Mouse (Mus musculus) limb, embryonic 12.5 days (tissue): ENCODE data around the gene Ddx17. TPM values are rescaled to one million over a fixed set of nuclear protein-coding genes. Genes with fewer than 3 reads are reported as not detected.

ENCODE experiments used
- ATAC-seq: fragments of 200-750 bp; cut with Nextera tagmentation; 2 replicates; pipeline ENCODE4 v1.8.0; 2017; ENCODE audit warnings: low read depth, moderate TSS enrichment; ENCODE audit not compliant: insufficient number of reproducible peaks, insufficient read depth, low FRiP score, low TSS enrichment
- H3K27ac ChIP-seq: fragments of 300-500 bp; sonication (generic); 2 replicates; pipeline ENCODE4 v1.5.1; 2016; ENCODE audit warnings: mild to moderate bottlenecking, moderate library complexity
- H3K27me3 ChIP-seq: fragments of 300-500 bp; sonication (generic); 2 replicates; pipeline ENCODE4 v1.6.1; 2016; ENCODE audit warnings: mild to moderate bottlenecking, moderate library complexity
- H3K36me3 ChIP-seq: fragments of 300-500 bp; sonication (generic); 2 replicates; pipeline ENCODE4 v1.6.1; 2016; ENCODE audit warnings: mild to moderate bottlenecking, moderate library complexity
- H3K4me1 ChIP-seq: fragments of 300-500 bp; sonication (generic); replicated peaks from 2 replicates; pipeline ENCODE4 v1.6.1; 2016
- H3K4me2 ChIP-seq: fragments of 300-500 bp; sonication (generic); 2 replicates; pipeline ENCODE4 v1.6.1; 2016; ENCODE audit warnings: mild to moderate bottlenecking, moderate library complexity
- H3K4me3 ChIP-seq: fragments of 300-500 bp; sonication (generic); replicated peaks from 2 replicates; pipeline ENCODE4 v1.5.1; 2016; ENCODE audit warnings: mild to moderate bottlenecking
- H3K9ac ChIP-seq: fragments of 300-500 bp; sonication (generic); replicated peaks from 2 replicates; pipeline ENCODE4 v1.6.1; 2016; ENCODE audit warnings: mild to moderate bottlenecking, moderate library complexity
- H3K9me3 ChIP-seq: fragments of 300-500 bp; sonication (generic); 2 replicates; pipeline ENCODE4 v1.6.1; 2016; ENCODE audit warnings: mild to moderate bottlenecking, moderate library complexity
- WGBS: fragments of 180-500 bp; shearing (Covaris S2); methylation state at CpG from one replicate; pipeline ENCODE4 v1.1.7; 2016; 5-methylcytosine and 5-hydroxymethylcytosine counted together
- polyA plus RNA-seq: library from polyadenylated mRNA; unstranded; fragments of >200 nt; fragmentation: Nextera tagmentation; extraction: Ambion mirVana; gene quantifications from 2 replicates; pipeline ENCODE4 v1.2.1, GENCODE M21; 2016

Gene Ddx17
- polyA plus RNA-seq = 67.4 and 68.6 TPM in 2 replicates

GRCm38 (mm10) chr15:79546410-79547288 lies at the start of gene Ddx17:
TSS of gene Ddx17 (minus strand) at chr15:79546741.
- Histone ChIP-seq H3K36me3 (peaks cover 28% of the 10 kb centered on the region), H3K9me3 (no peaks in the 10 kb centered on the region), H3K4me3 (peak within 1 kb of the TSS; percentile 85), H3K27ac (peak within 1 kb of the TSS; percentile 97), H3K9ac (peak within 1 kb of the TSS; percentile 98), H3K4me2 (peak within 1 kb of the TSS; percentile 78), H3K4me1 (peaks cover 13% of the 10 kb centered on the region), H3K27me3 (no peaks in the 10 kb centered on the region; the same call in 1 of the 2 replicates)
- ATAC-seq = peak; percentile 97
- WGBS = 2% methylated on average over 84 of the region's 84 CpGs

GRCm38 (mm10) chr15:79581581-79581980 lies 35.0 kb upstream of the Ddx17 start:
- H3K4me3 ChIP-seq = no peak overlapping the region
- no peak for ATAC-seq
- no peak overlapping the region for H3K9ac ChIP-seq
- no peaks in the 10 kb centered on the region for H3K36me3 ChIP-seq
- H3K27ac ChIP-seq = no peak overlapping the region
- 71% methylated on average over 1 of the region's 1 CpGs for WGBS
- H3K9me3 ChIP-seq = no peaks in the 10 kb centered on the region
- no peak overlapping the region for H3K4me2 ChIP-seq
- no peaks in the 10 kb centered on the region for H3K27me3 ChIP-seq
- H3K4me1 ChIP-seq = no peaks in the 10 kb centered on the region

GRCm38 (mm10) chr15:79577671-79578426 lies 31.3 kb upstream of the Ddx17 start:
- no peaks in the 10 kb centered on the region for H3K36me3 ChIP-seq
- no peak overlapping the region for H3K4me2 ChIP-seq
- no peak overlapping the region for H3K4me3 ChIP-seq
- WGBS = 72% methylated on average over 6 of the region's 6 CpGs
- no peaks in the 10 kb centered on the region for H3K9me3 ChIP-seq
- H3K27me3 ChIP-seq = no peaks in the 10 kb centered on the region
- ATAC-seq = no peak
- H3K27ac ChIP-seq = no peak overlapping the region
- H3K9ac ChIP-seq = no peak overlapping the region
- no peaks in the 10 kb centered on the region for H3K4me1 ChIP-seq

- no peaks in the 10 kb centered on the region for H3K9me3 ChIP-seq
- 92% methylated on average over 2 of the region's 2 CpGs for WGBS
- H3K27me3 ChIP-seq = no peaks in the 10 kb centered on the region
- ATAC-seq = no peak
- no peak overlapping the region for H3K9ac ChIP-seq
- no peak overlapping the region for H3K4me2 ChIP-seq
- no peak overlapping the region for H3K4me3 ChIP-seq
- H3K4me1 ChIP-seq = no peaks in the 10 kb centered on the region
- H3K36me3 ChIP-seq = no peaks in the 10 kb centered on the region
- H3K27ac ChIP-seq = no peak overlapping the region
Measured at GRCm38 (mm10) chr15:79576947-79577346, 30.4 kb upstream of the Ddx17 start.

- no peaks in the 10 kb centered on the region for H3K9me3 ChIP-seq
- no peaks in the 10 kb centered on the region for H3K4me1 ChIP-seq
- no peaks in the 10 kb centered on the region for H3K27me3 ChIP-seq
- H3K27ac ChIP-seq = no peak overlapping the region
- no peaks in the 10 kb centered on the region for H3K36me3 ChIP-seq
- WGBS = 64% methylated on average over 1 of the region's 1 CpGs
- no peak overlapping the region for H3K9ac ChIP-seq
- H3K4me3 ChIP-seq = no peak overlapping the region
- no peak overlapping the region for H3K4me2 ChIP-seq
- ATAC-seq = no peak
Measured at GRCm38 (mm10) chr15:79575543-79576222, 29.1 kb upstream of the Ddx17 start.

- no peak overlapping the region for H3K4me3 ChIP-seq
- no peaks in the 10 kb centered on the region for H3K27me3 ChIP-seq
- ATAC-seq = no peak
- H3K27ac ChIP-seq = no peak overlapping the region
- H3K4me2 ChIP-seq = no peak overlapping the region
- H3K9me3 ChIP-seq = no peaks in the 10 kb centered on the region
- no peak overlapping the region for H3K9ac ChIP-seq
- H3K36me3 ChIP-seq = no peaks in the 10 kb centered on the region
- no peaks in the 10 kb centered on the region for H3K4me1 ChIP-seq
- 86% methylated on average over 9 of the region's 9 CpGs for WGBS
Measured at GRCm38 (mm10) chr15:79562417-79562816, 15.9 kb upstream of the Ddx17 start.

GRCm38 (mm10) chr15:79559649-79560048 lies 13.1 kb upstream of the Ddx17 start:
- no peaks in the 10 kb centered on the region for H3K9me3 ChIP-seq
- no peak overlapping the region for H3K4me3 ChIP-seq
- no peak overlapping the region for H3K27ac ChIP-seq
- no peaks in the 10 kb centered on the region for H3K27me3 ChIP-seq
- no peak for ATAC-seq
- 67% methylated on average over 3 of the region's 3 CpGs for WGBS
- no peak overlapping the region for H3K4me2 ChIP-seq
- no peak overlapping the region for H3K9ac ChIP-seq
- H3K4me1 ChIP-seq = no peaks in the 10 kb centered on the region
- no peaks in the 10 kb centered on the region for H3K36me3 ChIP-seq

- Histone ChIP-seq H3K4me2 (no peak overlapping the region), H3K9ac (no peak overlapping the region), H3K36me3 (no peaks in the 10 kb centered on the region), H3K4me3 (no peak overlapping the region), H3K27me3 (no peaks in the 10 kb centered on the region; the same call in none of the 2 replicates), H3K27ac (no peak overlapping the region), H3K9me3 (no peaks in the 10 kb centered on the region), H3K4me1 (no peaks in the 10 kb centered on the region)
- 81% methylated on average over 5 of the region's 5 CpGs for WGBS
- ATAC-seq = no peak
Measured at GRCm38 (mm10) chr15:79552566-79552965, 6.0 kb upstream of the Ddx17 start.

GRCm38 (mm10) chr15:79548226-79548625 lies 1.7 kb upstream of the Ddx17 start:
- H3K4me1 ChIP-seq = peaks cover 13% of the 10 kb centered on the region
- 94% methylated on average over 2 of the region's 2 CpGs for WGBS
- H3K9me3 ChIP-seq = no peaks in the 10 kb centered on the region
- H3K27me3 ChIP-seq = no peaks in the 10 kb centered on the region; the same call in 1 of the 2 replicates
- H3K4me2 ChIP-seq = no peak overlapping the region
- peaks cover 12% of the 10 kb centered on the region for H3K36me3 ChIP-seq
- no peak overlapping the region for H3K27ac ChIP-seq
- no peak overlapping the region for H3K9ac ChIP-seq
- ATAC-seq = no peak
- no peak overlapping the region for H3K4me3 ChIP-seq

GRCm38 (mm10) chr15:79547289-79547820 lies 814 bp upstream of the Ddx17 start:
- Histone ChIP-seq H3K36me3 (peaks cover 21% of the 10 kb centered on the region), H3K4me2 (peak overlapping the region; percentile 78), H3K4me1 (peaks cover 13% of the 10 kb centered on the region), H3K4me3 (peak overlapping the region; percentile 85), H3K9me3 (no peaks in the 10 kb centered on the region), H3K9ac (peak overlapping the region; percentile 98), H3K27me3 (no peaks in the 10 kb centered on the region; the same call in 1 of the 2 replicates), H3K27ac (peak overlapping the region; percentile 97)
- ATAC-seq = 0 out of 2 replicates have a peak, but pooled peaks have one; percentile 4
- WGBS = 79% methylated on average over 17 of the region's 17 CpGs
